Mouse (Mus musculus): ENCODE measurements around the gene Syngap1. TPM values are rescaled to one million over a fixed set of nuclear protein-coding genes. Genes with fewer than 3 reads are reported as not detected.
A peak's percentile ranks its signal among the peaks of the same experiment; 100 is the strongest.
"Not testable (repeated sequence)": the region's sequence is repeated elsewhere in the genome, so short reads cannot be mapped to it uniquely, and the experiment has no call there.

Gene Syngap1
- total RNA-seq, 2 experiments from 2014 or later: 9.3 to 10.8 TPM

DNA sequence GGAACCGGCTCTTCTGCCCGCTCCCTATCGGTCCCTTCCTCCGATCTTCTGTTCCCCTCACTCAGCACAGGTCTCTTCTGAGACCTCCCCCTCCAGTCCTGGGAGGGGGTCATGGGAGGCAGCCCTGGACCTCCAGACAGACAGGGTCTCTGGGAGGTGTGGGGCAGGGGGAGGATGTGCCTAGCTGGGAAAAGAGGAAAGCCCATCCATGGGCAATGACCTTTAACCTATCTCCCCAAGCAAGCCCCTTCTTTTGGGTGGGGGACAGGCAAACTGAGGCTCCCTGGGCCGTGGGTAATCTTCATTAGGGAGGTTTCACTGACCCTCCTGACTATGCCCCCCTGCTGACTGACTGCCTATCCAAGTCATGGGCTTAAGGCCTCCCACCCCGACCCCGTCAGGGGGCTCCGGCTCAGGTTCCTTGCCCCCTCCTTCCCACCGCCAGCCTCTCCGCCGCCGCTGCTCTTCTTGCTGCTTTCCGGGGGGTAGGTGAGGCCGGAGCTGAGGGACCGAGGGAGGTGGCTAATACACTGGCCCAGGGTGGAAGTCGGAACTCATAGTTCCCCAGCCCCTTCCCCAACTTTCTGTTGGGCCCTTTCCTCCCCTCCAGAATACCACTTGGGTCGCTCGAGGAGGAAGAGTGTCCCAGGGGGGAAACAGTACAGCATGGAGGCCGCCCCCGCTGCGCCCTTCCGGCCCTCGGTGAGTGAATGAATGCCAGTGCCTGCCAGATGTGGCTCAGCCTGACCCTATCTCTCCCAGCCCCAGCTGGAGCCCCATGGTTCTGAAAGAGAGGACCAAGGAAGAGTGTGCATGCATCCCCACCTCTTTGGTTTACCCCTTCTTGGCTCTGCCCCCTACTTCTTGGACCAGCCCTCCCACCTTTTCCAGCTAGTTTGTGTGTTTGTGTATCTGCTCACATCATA lies 11.2 kb downstream of the Syngap1 start:
- DNase-seq: peak in 1 of 2 experiments; percentile 37
- intact Hi-C loops (cut with DNase I): no loop called here

- intact Hi-C loops (cut with DNase I): no loop called here
- no peak for DNase-seq
Measured at GRCm38 (mm10) chr17:26953201-26953600, 12.1 kb downstream of the Syngap1 start.

DNA sequence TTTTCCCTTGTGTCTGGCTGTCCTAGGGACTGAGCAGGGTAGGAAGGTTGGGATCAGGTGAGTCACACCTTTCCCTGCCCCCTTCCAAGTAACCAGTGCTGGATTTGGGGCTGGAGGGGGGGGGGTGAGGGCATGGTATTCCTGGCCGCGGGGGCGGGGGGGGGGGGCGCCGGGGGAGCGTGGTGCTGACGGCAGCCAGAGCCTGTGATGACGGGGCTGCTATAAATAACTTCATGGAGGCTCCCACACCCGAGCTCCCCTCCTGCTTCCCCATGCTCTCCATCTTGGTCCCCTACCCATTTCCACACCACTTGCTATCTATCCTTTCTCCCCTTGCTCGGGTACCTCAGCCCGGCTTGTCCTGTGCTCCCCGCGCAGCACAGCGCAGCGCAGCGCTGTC lies 12.7 kb downstream of the Syngap1 start:
- peak; percentile 42 to 50 for DNase-seq
- intact Hi-C loops (cut with DNase I): no loop called here

DNA sequence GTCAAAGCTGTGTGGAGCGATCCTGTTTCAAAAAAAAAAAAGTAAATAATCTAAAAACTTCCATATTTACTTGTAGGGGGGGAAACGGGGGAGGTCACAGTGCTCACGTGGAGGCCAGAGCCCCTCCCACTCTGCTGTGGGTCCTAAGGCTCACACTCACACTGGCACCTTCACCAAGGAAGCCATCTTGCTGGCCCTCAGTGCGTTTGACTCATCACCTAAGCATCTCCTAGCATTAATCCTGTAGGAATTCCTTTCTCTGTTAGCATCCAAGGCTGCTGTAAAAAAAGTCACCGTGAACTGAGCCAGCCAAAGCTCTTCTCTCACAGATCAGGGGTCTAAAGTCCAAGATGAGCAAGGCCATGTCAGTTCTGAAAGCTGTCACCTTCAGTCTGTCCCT lies 15.3 kb downstream of the Syngap1 start:
- intact Hi-C loops (cut with DNase I): no loop called here
- no peak for DNase-seq

DNA sequence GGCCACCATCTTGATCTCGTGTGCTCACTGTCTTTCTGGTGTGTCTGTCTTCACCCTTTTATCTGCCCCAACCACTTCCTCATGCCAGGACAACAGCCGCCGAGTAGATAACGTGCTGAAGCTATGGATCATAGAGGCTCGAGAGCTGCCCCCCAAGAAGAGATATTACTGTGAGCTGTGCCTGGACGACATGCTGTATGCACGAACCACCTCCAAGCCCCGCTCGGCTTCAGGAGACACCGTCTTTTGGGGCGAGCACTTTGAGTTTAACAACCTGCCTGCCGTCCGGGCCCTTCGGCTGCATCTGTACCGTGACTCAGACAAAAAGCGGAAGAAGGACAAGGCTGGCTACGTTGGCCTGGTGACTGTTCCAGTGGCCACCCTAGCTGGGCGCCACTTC lies 15.8 kb downstream of the Syngap1 start:
- DNase-seq: no peak
- intact Hi-C loops (cut with DNase I): no loop called here

- intact Hi-C loops (cut with DNase I): no loop called here
- no peak for DNase-seq
Measured at GRCm38 (mm10) chr17:26957872-26958271, 16.8 kb downstream of the Syngap1 start.

GRCm38 (mm10) chr17:26958880-26959279 lies 17.8 kb downstream of the Syngap1 start:
- intact Hi-C loops (cut with DNase I): no loop called here
- DNase-seq: no peak

GRCm38 (mm10) chr17:26959815-26960214 lies 18.8 kb downstream of the Syngap1 start:
- no peak for DNase-seq
- intact Hi-C loops (cut with DNase I): no loop called here

- intact Hi-C loops (cut with DNase I): no loop called here
- no peak for DNase-seq
Measured at GRCm38 (mm10) chr17:26961572-26962240, 20.7 kb downstream of the Syngap1 start.

- intact Hi-C loops (cut with DNase I): no loop called here
- DNase-seq: no peak
Measured at GRCm38 (mm10) chr17:26966993-26967392, 25.9 kb downstream of the Syngap1 start.

GRCm38 (mm10) chr17:26967477-26967876 lies 26.4 kb downstream of the Syngap1 start:
- intact Hi-C loops (cut with DNase I): no loop called here
- DNase-seq: no peak

DNA sequence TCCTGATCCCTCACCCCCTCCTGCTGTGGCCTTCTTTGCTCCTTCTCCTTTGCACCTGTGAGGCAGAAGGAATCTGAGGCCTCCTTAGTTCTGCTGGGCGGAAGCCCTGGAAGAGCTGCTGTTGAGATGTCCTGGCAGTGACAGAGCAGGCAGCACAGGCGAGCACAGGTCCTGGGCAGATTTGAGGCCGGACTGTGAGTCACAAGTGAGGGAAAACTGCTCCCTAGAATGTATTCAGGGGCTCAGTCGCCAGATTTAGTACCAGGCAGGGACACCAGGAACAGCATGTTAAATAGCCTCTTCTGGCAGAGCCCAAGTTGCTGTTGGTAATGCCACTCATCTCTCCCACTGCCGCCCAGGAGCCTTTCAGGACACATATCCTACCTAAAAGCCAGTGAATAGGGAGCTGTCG lies 27.2 kb downstream of the Syngap1 start:
- intact Hi-C loops (cut with DNase I): no loop called here
- DNase-seq: no peak

DNA sequence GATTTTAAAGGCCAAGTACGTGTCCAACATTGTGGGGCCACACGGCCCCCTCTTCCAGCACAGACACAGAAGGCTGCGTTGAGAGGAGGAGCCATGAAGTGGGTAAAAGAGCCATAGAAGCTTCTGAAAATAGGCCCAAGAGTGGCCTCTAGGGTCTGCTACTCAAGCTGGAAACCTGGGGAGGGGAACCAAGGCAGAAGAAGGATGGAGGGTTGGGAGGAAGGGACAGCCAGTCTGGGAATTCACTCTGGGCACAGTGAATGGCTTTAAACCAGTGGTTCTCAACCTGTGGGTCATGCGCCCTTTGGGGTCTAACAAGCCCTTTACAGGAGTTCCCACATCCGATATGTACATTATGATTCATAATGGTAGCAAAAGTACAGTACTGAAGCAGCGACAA lies 28.2 kb downstream of the Syngap1 start:
- intact Hi-C loops (cut with DNase I): no loop called here
- DNase-seq: no peak

DNA sequence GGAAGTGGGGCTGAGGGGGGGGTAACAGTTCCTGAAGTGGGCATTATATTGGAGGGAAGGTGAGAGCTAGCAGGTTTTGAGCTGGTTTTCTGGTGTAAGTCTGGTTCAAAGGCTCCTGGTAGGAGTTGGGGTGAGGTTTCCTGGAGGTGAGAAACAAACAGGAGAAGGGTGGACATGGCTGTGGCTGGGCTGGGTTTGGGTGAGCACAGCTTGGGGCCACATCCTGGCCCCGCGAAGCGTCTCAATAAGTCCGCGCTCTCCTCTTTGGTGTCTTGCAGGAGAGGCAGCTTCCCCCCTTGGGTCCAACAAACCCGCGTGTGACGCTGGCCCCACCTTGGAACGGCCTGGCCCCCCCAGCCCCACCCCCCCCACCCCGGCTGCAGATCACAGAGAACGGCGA lies 29.2 kb downstream of the Syngap1 start:
- intact Hi-C loops (cut with DNase I): no loop called here
- no peak for DNase-seq

DNA sequence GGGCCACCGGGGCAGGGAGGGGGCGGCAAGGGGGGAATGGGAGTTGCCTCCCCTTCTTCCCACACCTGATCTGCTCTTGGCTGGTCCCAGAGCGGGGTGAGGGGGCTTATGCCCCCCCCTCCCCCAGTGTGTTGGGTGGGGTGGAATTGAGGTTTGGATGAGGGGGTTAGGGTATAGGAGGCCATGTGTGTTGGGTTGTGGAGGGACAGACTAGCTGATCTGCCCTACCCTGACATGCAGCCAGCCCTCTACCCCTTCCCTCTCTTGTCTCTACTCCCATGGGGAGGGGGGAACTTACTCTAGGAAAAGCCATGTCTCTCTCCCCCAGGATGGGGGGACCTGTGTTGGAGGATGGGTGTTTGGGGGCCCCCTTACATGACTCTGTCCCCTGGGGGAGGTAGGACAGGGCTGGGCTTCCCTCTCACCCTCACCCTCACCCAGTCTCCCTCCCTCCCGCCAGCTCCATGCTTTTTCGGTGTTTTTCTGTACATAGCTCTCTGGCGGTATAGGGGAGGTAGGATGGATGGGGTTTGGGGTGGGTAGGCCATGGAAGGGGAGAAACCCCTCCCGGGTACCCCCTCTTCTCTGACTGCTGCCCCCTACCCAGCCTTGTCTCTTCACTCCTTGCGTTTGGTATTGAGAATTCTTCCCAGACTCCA lies 30.3 kb downstream of the Syngap1 start:
- intact Hi-C loops (cut with DNase I): no loop called here
- DNase-seq: no peak

DNA sequence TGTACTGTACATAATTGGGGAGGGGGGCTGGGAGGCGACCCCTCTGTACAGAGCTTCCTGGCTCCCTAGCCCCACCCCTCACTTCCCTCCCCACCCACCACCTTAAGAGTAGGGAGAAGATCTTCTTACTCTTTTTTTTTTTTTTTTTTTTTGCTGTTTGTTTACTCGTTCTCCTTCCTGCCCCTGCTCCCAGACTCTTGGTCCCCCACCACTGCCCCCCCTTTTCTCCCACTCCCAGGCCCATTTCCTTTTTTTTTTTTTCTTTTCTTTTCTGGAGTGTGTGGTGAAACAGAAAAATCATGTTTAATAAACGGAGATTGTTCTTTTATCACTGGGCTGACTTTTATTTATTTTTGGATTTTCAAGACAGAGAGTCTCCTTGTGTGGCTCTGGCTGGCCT lies 31.1 kb downstream of the Syngap1 start:
- intact Hi-C loops (cut with DNase I): no loop called here
- no peak for DNase-seq

DNA sequence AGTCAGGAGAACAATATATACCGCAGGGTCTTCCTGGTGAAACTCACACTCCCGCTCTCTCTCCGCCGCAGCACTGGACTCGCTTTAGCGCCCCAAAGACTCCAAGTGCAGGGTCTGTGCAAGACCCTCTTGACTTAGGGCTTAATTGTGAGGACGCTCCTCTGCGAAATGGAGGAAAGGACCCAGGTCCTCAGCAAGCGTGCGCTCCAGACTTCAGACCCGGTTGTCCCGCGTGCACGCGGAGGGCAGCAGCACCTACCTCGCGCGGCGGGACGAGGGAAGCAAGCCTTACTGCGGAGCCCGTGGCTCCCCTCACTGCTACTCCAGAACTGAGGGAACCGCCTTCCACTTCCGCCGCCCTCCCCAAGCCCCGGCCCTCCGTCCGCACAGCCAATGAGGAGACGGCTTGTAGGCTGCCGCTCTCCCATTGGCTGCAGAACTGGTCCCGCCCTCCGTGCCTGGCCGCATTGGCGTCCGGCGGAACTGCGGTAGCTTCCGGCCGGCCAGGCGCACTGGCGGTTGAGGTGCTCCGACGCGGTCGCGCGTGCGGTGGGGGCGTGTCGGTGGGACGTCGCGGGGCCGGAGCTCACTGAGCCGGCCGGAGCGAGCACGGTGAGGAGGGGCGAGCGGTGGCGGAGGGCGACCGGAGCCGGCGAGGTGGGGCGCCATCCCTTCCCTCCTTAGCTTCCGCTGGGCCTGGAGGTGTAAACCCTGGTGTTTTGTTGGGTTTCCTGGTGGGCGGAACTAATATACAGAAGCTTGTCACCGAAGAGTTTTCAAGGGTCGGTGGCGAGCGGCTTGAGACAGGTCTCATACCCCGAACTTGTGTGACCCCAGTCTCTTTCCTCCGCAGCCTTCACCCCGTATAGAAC lies 31.9 kb downstream of the Syngap1 start, which contains the start of gene Zbtb9:
TSS of gene Zbtb9 (plus strand) at position 465 of the 872 bp plus-strand sequence.
- peak; percentile 96 to 97 for DNase-seq
- intact Hi-C loops (cut with DNase I): no loop called here

DNA sequence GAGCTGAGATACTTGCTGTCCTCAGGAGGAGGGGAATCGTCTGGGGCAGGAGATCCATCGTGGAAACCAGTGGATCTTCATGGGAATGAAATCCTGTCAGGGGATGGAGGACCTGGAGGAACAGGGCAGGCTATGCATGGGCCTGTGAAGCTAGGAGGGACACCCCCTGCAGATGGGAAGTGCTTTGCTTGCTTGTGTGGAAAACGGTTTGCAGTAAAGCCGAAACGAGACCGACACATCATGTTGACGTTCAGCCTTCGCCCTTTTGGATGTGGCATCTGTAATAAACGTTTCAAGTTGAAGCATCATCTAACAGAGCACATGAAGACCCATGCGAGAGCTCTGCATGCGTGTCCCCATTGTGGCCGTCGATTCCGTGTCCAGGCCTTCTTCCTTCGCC lies 33.5 kb downstream of the Syngap1 start:
- intact Hi-C loops (cut with DNase I): no loop called here
- DNase-seq: no peak

- intact Hi-C loops (cut with DNase I): no loop called here
- no peak for DNase-seq
Measured at GRCm38 (mm10) chr17:26975415-26975814, 34.4 kb downstream of the Syngap1 start.

GRCm38 (mm10) chr17:26977354-26977753 lies 36.3 kb downstream of the Syngap1 start:
- intact Hi-C loops (cut with DNase I): not testable (repeated sequence)

More at GRCm38 (mm10) chr17:26977354-26977753, 36.3 kb downstream of the Syngap1 start:
- not testable (repeated sequence) for DNase-seq
